Mouse (Mus musculus) liver, embryonic 14.5 days (tissue): ENCODE data around the gene Mrps10. TPM values are rescaled to one million over a fixed set of nuclear protein-coding genes. Genes with fewer than 3 reads are reported as not detected.

Experiments
- ATAC-seq: fragments of 200-750 bp; cut with Nextera tagmentation; 2 replicates; pipeline ENCODE4 v1.8.0; 2017; ENCODE audit warnings: moderate number of reproducible peaks, mild to moderate bottlenecking, moderate library complexity; ENCODE audit not compliant: insufficient read depth
- DNase-seq, 3 experiments: peaks; one replicate each; pipeline ENCODE4 v3.0.0-alpha.2; 2012 to 2013; ENCODE audit warnings: low read depth in 3 of 3, low spot score in 3 of 3
- H3K27ac ChIP-seq: fragments of 300-500 bp; sonication (generic); 2 replicates; pipeline ENCODE4 v1.5.1; 2014; ENCODE audit warnings: moderate library complexity, mild to moderate bottlenecking, control low read depth, inconsistent platforms
- H3K27me3 ChIP-seq: fragments of 300-500 bp; sonication (generic); 2 replicates; pipeline ENCODE4 v1.6.1; 2014; ENCODE audit warnings: mild to moderate bottlenecking, low read length, moderate library complexity; ENCODE audit not compliant: control insufficient read depth, insufficient read depth
- H3K36me3 ChIP-seq: fragments of 300-500 bp; sonication (generic); replicated peaks from 2 replicates; pipeline ENCODE4 v1.6.1; 2014; ENCODE audit warnings: low read depth; ENCODE audit not compliant: control insufficient read depth, insufficient read depth
- H3K4me1 ChIP-seq, 2 experiments: fragments of 200-500 bp in 1 of 2; fragments of 300-500 bp in 1 of 2; sonication (generic) in 1 of 2; replicated peaks; 2 replicates each; pipeline ENCODE4 v1.6.1; 2012 to 2014; ENCODE audit warnings: antibody characterized with exemption in 1 of 2, inconsistent platforms in 1 of 2, low read length in 1 of 2; ENCODE audit not compliant: control insufficient read depth in 2 of 2, insufficient read depth in 2 of 2
- H3K4me2 ChIP-seq: fragments of 300-500 bp; sonication (generic); 2 replicates; pipeline ENCODE4 v1.6.1; 2014; ENCODE audit warnings: low read depth, mild to moderate bottlenecking, control low read depth, moderate library complexity
- H3K4me3 ChIP-seq, 2 experiments: fragments of 200-500 bp in 1 of 2; fragments of 300-500 bp in 1 of 2; sonication (generic) in 1 of 2; 2 replicates each; pipeline ENCODE4 v1.5.1; 2012 to 2014; ENCODE audit warnings: low read depth in 2 of 2, low read length in 2 of 2, mild to moderate bottlenecking in 2 of 2, control low read depth in 1 of 2, inconsistent platforms in 1 of 2, moderate library complexity in 1 of 2; ENCODE audit not compliant: insufficient read depth in 1 of 2
- H3K9ac ChIP-seq: fragments of 300-500 bp; sonication (generic); replicated peaks from 2 replicates; pipeline ENCODE4 v1.6.1; 2014; ENCODE audit warnings: mild to moderate bottlenecking, control low read depth, moderate library complexity
- H3K9me3 ChIP-seq: fragments of 300-500 bp; sonication (generic); 2 replicates; pipeline ENCODE4 v1.6.1; 2016; ENCODE audit warnings: low read length, mixed read lengths; ENCODE audit not compliant: control insufficient read depth
- CTCF ChIP-seq: IDR thresholded peaks from 2 replicates; pipeline ENCODE4 v1.5.1; 2016; ENCODE audit warnings: antibody characterized with exemption, low read depth, control low read depth
- EP300 ChIP-seq: IDR thresholded peaks from 2 replicates; pipeline ENCODE4 v1.6.1; 2016; ENCODE audit warnings: antibody characterized with exemption, low read depth
- WGBS: fragments of 180-500 bp; shearing (Covaris S2); extraction: QIAGEN DNeasy Blood & Tissue Kit; methylation state at CpG from one replicate; pipeline ENCODE4 v1.1.7; 2014; ENCODE audit not compliant: insufficient replicate concordance; 5-methylcytosine and 5-hydroxymethylcytosine counted together
- polyA plus RNA-seq, 2 experiments: library from polyadenylated mRNA; depleted of rRNA in 1 of 2; stranded (reverse) in 1 of 2; unstranded in 1 of 2; fragments of >200 nt; fragmentation: Nextera tagmentation in 1 of 2; extraction: Ambion mirVana in 1 of 2; gene quantifications; 2 replicates each; pipeline versions ENCODE4 v1.2.1 to v1.2.3; 2012 to 2014

Gene Mrps10
- polyA plus RNA-seq, 2 experiments: 20.7 to 47.5 TPM

DNA sequence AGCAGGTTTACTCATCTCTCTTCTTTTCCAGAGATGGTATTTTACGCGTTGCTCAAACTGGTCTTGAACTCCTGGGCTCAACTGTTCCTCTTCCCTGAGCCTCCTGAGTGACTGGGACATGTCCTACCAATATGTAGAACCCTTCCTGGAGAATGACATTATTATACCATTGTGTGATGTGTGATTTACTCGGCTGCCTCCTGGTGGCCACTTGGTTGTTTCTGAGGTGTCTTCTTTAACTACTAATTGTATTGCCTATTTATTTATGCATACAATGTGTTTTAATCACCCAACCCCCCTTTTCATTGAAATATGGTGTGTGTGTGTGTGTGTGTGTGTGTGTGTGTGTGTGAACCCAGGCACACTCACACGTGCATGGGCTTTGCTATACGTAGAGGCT, 62.1 kb downstream of the Mrps10 start:
- no peak overlapping the region for H3K27ac ChIP-seq
- H3K4me1 ChIP-seq: peaks cover 0 to 3% of the 10 kb centered on the region in 2 experiments; a peak in 1 of 4 replicates
- ATAC-seq: no peak
- 61% methylated on average over 5 of the region's 5 CpGs for WGBS
- H3K9ac ChIP-seq: no peak overlapping the region
- no peak overlapping the region for H3K4me2 ChIP-seq
- H3K27me3 ChIP-seq: no peaks in the 10 kb centered on the region
- no peaks in the 10 kb centered on the region for H3K36me3 ChIP-seq
- DNase-seq: no peak
- H3K9me3 ChIP-seq: no peaks in the 10 kb centered on the region
- no peak overlapping the region for H3K4me3 ChIP-seq
- TF ChIP-seq CTCF (peak; percentile 20; the same call in 1 of the 2 replicates), EP300 (no peak)

Other genes with a start within 250 kb of the Mrps10 start
- 0.41 and 0.44 TPM in 2 replicates for gene Guca1b, start 16.5 kb downstream of the Mrps10 start, polyA plus RNA-seq (2012; rRNA removed)
- gene Guca1b, start 16.5 kb downstream of the Mrps10 start, polyA plus RNA-seq (2014; fragmentation: Nextera tagmentation; extraction: Ambion mirVana): 0.14 and 0.18 TPM in 2 replicates
- gene Guca1a, start 31.7 kb downstream of the Mrps10 start, polyA plus RNA-seq (2012; rRNA removed): 0.63 and 0.69 TPM in 2 replicates
- gene Guca1a, start 31.7 kb downstream of the Mrps10 start, polyA plus RNA-seq (2014; fragmentation: Nextera tagmentation; extraction: Ambion mirVana): 1.0 and 1.1 TPM in 2 replicates
- 0.44 and 0.56 TPM in 2 replicates for gene AI661453, start 67.7 kb downstream of the Mrps10 start, polyA plus RNA-seq (2012; rRNA removed)
- gene AI661453, start 67.7 kb downstream of the Mrps10 start, polyA plus RNA-seq (2014; fragmentation: Nextera tagmentation; extraction: Ambion mirVana): 0.42 and 0.56 TPM in 2 replicates
- gene 1700001C19Rik, start 68.5 kb downstream of the Mrps10 start, polyA plus RNA-seq (2012; rRNA removed): 0.89 and 0.93 TPM in 2 replicates
- gene 1700001C19Rik, start 68.5 kb downstream of the Mrps10 start, polyA plus RNA-seq (2014; fragmentation: Nextera tagmentation; extraction: Ambion mirVana): 1.1 and 1.2 TPM in 2 replicates
- 13.8 and 15.5 TPM in 2 replicates for gene Taf8, start 133.4 kb downstream of the Mrps10 start, polyA plus RNA-seq (2012; rRNA removed)
- gene Taf8, start 133.4 kb downstream of the Mrps10 start, polyA plus RNA-seq (2014; fragmentation: Nextera tagmentation; extraction: Ambion mirVana): 10.4 and 11.8 TPM in 2 replicates
- gene Ccnd3, start 136.2 kb downstream of the Mrps10 start, polyA plus RNA-seq (2012; rRNA removed): 195 and 227 TPM in 2 replicates
- gene Ccnd3, start 136.2 kb downstream of the Mrps10 start, polyA plus RNA-seq (2014; fragmentation: Nextera tagmentation; extraction: Ambion mirVana): 379 and 451 TPM in 2 replicates
- 9.8 and 12.5 TPM in 2 replicates for gene Bysl, start 242.6 kb downstream of the Mrps10 start, polyA plus RNA-seq (2012; rRNA removed)
- 13.3 and 14.3 TPM in 2 replicates for gene Bysl, start 242.6 kb downstream of the Mrps10 start, polyA plus RNA-seq (2014; fragmentation: Nextera tagmentation; extraction: Ambion mirVana)
- gene Med20, start 242.7 kb downstream of the Mrps10 start, polyA plus RNA-seq (2012; rRNA removed): 20.7 and 23.1 TPM in 2 replicates
- 23.2 and 25.7 TPM in 2 replicates for gene Med20, start 242.7 kb downstream of the Mrps10 start, polyA plus RNA-seq (2014; fragmentation: Nextera tagmentation; extraction: Ambion mirVana)
- gene Gm20517, start 242.7 kb downstream of the Mrps10 start, polyA plus RNA-seq (2012; rRNA removed): 0.86 and 0.95 TPM in 2 replicates
- 0.86 and 1.7 TPM in 2 replicates for gene Gm20517, start 242.7 kb downstream of the Mrps10 start, polyA plus RNA-seq (2014; fragmentation: Nextera tagmentation; extraction: Ambion mirVana)